Mouse (Mus musculus): ENCODE results near the gene Ccl2. TPM values are rescaled to one million over a fixed set of nuclear protein-coding genes. Genes with fewer than 3 reads are reported as not detected.

Ccl2 gene
- polyA plus RNA-seq (2012; rRNA removed): 0.32 and 16.5 TPM in 2 replicates

DNA sequence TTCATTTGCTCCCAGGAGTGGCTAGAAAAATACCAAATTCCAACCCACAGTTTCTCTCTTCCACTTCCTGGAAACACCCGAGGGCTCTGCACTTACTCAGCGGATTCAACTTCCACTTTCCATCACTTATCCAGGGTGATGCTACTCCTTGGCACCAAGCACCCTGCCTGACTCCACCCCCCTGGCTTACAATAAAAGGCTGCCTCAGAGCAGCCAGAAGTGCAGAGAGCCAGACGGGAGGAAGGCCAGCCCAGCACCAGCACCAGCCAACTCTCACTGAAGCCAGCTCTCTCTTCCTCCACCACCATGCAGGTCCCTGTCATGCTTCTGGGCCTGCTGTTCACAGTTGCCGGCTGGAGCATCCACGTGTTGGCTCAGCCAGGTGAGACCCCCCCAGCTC lies at the start of gene Ccl2:
Ccl2 (plus strand) TSS at position 216 of the 400 bp plus-strand sequence.

DNA sequence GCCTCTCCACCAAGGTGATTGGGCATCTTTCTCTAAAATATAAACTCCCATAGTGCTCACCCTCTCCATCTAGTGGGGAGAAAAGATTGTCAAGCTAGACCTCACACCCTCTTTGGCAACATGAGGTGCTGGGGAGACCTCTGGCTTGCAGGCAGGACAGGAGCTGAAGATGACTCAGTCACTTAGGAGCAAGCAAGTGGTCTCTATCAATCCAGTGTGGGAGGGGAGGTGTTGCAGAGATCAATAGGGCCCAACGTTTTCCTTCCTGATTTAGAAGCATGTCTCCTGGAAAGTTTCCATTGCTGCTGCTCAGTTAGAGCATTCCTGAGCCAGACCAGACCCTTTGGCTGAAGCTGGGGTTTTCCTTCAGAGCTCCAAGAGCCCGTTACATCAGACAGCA lies 3.2 kb downstream of the Ccl2 start, which contains the start of gene Gm17268:
Gm17268 (minus strand) TSS at position 28 of the 400 bp plus-strand sequence.

DNA sequence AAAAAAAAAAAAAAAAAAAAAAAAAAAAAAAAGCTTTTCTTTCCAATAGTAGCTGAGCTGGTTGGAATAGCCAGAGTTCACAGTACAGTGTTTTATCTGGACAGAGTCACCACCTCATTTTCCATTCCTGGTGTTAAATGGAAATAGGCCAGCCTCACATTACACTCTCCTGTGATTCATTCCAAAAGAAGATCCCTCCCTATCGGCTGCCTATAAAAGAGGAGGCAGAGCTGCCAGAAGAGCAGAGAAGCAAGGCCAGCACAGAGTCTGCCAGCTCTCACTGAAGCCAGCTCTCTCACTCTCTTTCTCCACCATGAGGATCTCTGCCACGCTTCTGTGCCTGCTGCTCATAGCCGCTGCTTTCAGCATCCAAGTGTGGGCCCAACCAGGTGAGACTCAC lies 10.1 kb downstream of the Ccl2 start, which contains the start of gene Ccl7:
Ccl7 (plus strand) TSS at position 242 of the 400 bp plus-strand sequence.

DNA sequence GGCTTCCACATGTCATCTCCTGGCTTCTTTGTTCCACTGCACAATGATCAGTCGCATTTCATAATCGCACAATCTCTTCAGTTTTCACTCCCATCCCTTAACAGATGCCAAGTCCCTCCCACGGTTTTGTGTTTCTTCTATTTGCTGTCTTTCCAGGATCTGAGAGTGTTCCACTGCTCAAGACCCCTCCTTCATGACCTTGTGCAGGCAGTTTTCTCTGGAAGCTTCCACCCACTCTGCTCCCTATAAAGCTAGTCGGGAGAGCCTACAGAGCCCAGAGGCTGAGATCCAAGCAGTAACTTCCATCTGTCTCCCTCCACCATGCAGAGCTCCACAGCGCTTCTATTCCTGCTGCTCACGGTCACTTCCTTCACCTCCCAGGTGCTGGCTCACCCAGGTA lies 22.3 kb downstream of the Ccl2 start, which contains the start of gene Ccl11:
Ccl11 (plus strand) TSS at position 178 of the 400 bp plus-strand sequence.

Other genes with a start within 250 kb of the Ccl2 start
- 0.04 and 0.11 TPM in 2 replicates for gene 5530401A14Rik, start 174.9 kb upstream of the Ccl2 start, polyA plus RNA-seq (2012; rRNA removed)
- gene Asic2, start 67.1 kb upstream of the Ccl2 start, polyA plus RNA-seq (2012; rRNA removed): 25.3 and 25.7 TPM in 2 replicates
- not detected in 2 replicates for gene Gm17268, start 3.0 kb downstream of the Ccl2 start, polyA plus RNA-seq (2012; rRNA removed)
- 0.31 and 1.4 TPM in 2 replicates for gene Ccl7, start 10.1 kb downstream of the Ccl2 start, polyA plus RNA-seq (2012; rRNA removed)
- 0.09 and 0.99 TPM in 2 replicates for gene Ccl11, start 22.3 kb downstream of the Ccl2 start, polyA plus RNA-seq (2012; rRNA removed)
- 1.3 and 3.1 TPM in 2 replicates for gene Ccl12, start 66.3 kb downstream of the Ccl2 start, polyA plus RNA-seq (2012; rRNA removed)
- 0.13 TPM in 1 of 2 replicates, not detected in the other for gene Ccl8, start 79.6 kb downstream of the Ccl2 start, polyA plus RNA-seq (2012; rRNA removed)

Measured in central nervous system, embryonic 18 days (tissue).